Mouse (Mus musculus) midbrain, embryonic 13.5 days (tissue): ENCODE measurements around the gene Dynlt1b. TPM values are rescaled to one million over a fixed set of nuclear protein-coding genes. Genes with fewer than 3 reads are reported as not detected.
A peak's percentile ranks its signal among the peaks of the same experiment; 100 is the strongest.
"Not testable (repeated sequence)": the region's sequence is repeated elsewhere in the genome, so short reads cannot be mapped to it uniquely, and the experiment has no call there.

Experiments
- ATAC-seq: fragments of 200-750 bp; cut with Nextera tagmentation; 2 replicates; pipeline ENCODE4 v1.8.0; 2017; ENCODE audit warnings: mild to moderate bottlenecking, moderate TSS enrichment, moderate library complexity
- H3K27ac ChIP-seq: fragments of 300-500 bp; sonication (generic); 2 replicates; pipeline ENCODE4 v1.5.1; 2015; ENCODE audit warnings: inconsistent platforms, mild to moderate bottlenecking, moderate library complexity
- H3K27me3 ChIP-seq: fragments of 300-500 bp; sonication (generic); 2 replicates; pipeline ENCODE4 v1.6.1; 2015; ENCODE audit warnings: mild to moderate bottlenecking, inconsistent platforms
- H3K36me3 ChIP-seq: fragments of 300-500 bp; sonication (generic); 2 replicates; pipeline ENCODE4 v1.6.1; 2015; ENCODE audit warnings: mild to moderate bottlenecking, inconsistent platforms
- H3K4me1 ChIP-seq: fragments of 300-500 bp; sonication (generic); replicated peaks from 2 replicates; pipeline ENCODE4 v1.6.1; 2015; ENCODE audit warnings: inconsistent platforms
- H3K4me2 ChIP-seq: fragments of 300-500 bp; sonication (generic); replicated peaks from 2 replicates; pipeline ENCODE4 v1.6.1; 2015; ENCODE audit warnings: moderate library complexity, mild to moderate bottlenecking, inconsistent platforms
- H3K4me3 ChIP-seq: fragments of 300-500 bp; sonication (generic); replicated peaks from 2 replicates; pipeline ENCODE4 v1.5.1; 2015; ENCODE audit warnings: mild to moderate bottlenecking, inconsistent platforms
- H3K9ac ChIP-seq: fragments of 300-500 bp; sonication (generic); replicated peaks from 2 replicates; pipeline ENCODE4 v1.6.1; 2015; ENCODE audit warnings: mild to moderate bottlenecking, inconsistent platforms
- H3K9me3 ChIP-seq: fragments of 300-500 bp; sonication (generic); 2 replicates; pipeline ENCODE4 v1.6.1; 2016; ENCODE audit warnings: mild to moderate bottlenecking, inconsistent platforms
- WGBS: fragments of 180-500 bp; shearing (Covaris S2); methylation state at CpG from one replicate; pipeline ENCODE4 v1.1.7; 2015; 5-methylcytosine and 5-hydroxymethylcytosine counted together
- polyA plus RNA-seq: library from polyadenylated mRNA; unstranded; fragments of >200 nt; fragmentation: Nextera tagmentation; extraction: Ambion mirVana; gene quantifications from 2 replicates; pipeline ENCODE4 v1.2.1, GENCODE M21; 2015

Gene Dynlt1b
- polyA plus RNA-seq, 1 experiment from 2014 or later: 1,193 TPM

DNA sequence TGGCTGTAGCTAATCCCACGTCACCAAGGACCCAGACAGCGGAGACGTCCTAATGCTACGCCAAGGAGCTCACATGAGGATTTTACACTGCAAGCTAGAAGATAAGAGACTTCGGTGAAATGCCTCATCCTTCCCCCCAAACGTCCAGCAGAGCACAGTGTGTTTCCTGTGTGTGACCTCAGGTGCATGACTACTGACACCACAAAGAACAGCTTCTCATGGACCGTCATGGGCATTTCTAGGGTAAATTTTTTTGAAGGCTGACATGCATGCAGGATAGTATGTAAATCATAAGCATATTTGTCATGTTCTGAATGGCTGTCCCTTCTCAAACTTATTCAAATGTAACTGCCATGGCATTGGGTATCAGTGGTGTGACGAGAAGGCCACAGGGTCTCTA is 3.0 kb upstream of the Dynlt1b start:
- not testable (repeated sequence) for H3K27me3 ChIP-seq, H3K36me3 ChIP-seq, H3K4me1 ChIP-seq, H3K9me3 ChIP-seq, H3K9ac ChIP-seq, H3K4me2 ChIP-seq, H3K27ac ChIP-seq, ATAC-seq, H3K4me3 ChIP-seq
- WGBS: 84% methylated on average over 6 of the region's 8 CpGs

DNA sequence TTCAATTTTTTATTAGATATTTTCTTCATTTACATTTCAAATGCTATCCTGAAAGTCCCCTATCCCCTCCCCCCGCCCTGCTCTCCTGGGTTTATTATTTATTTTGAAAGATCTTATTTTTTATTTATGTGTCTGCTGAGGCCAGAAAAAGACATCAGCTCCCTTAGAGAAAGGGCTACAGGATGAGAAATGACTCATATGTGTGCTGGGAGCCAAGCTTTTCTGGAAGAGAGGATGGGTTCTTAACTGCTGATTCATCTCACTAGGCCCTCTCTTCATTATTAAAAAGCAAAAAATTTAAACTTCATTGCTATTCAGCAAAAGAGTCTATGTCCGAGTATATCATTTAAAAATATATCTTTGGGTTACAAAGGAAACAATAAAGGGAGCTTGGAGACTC is 986 bp upstream of the Dynlt1b start:
- H3K27ac ChIP-seq, H3K27me3 ChIP-seq, H3K9me3 ChIP-seq, H3K9ac ChIP-seq, ATAC-seq, H3K4me2 ChIP-seq, H3K4me3 ChIP-seq: not testable (repeated sequence)
- WGBS: 87% methylated on average over 2 of the region's 2 CpGs
- Histone ChIP-seq H3K4me1 (peaks cover 20% of the 10 kb centered on the region), H3K36me3 (peaks cover 15% of the 10 kb centered on the region)

DNA sequence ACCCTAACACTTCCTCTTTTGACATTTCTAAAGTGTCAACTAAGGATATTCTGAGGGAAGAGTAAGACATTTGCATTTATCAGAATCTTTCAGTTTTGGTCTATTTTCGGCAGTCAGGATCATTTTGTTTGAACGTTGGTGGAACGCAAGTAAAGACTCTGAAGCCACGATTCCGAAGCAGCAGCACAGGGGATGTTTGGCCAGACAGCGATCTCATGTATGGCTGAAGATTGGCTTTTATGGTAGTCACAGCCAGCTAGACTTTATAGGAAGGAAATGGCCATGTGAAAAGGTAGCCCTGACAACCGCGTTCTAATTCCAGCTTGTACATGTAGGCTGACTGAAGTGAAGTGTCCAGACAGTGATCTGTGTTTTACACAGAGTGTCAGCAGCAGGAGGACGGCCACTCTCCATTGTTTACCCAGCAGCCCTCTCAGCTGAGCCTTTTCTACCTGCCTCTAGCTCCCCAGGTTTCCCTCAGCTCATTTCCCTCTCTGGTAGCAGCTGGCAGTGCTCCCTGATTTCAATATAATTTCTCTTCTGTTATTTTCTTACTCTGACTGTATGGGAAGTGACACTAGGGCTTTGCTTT is 594 bp downstream of the Dynlt1b start:
- peak; percentile 46 for ATAC-seq
- H3K9me3 ChIP-seq, H3K27me3 ChIP-seq: not testable (repeated sequence)
- Histone ChIP-seq H3K4me3 (peak overlapping the region; percentile 39), H3K4me1 (peaks cover 20% of the 10 kb centered on the region), H3K36me3 (peaks cover 21% of the 10 kb centered on the region), H3K4me2 (peak overlapping the region; percentile 57), H3K27ac (peak overlapping the region; percentile 76), H3K9ac (peak overlapping the region; percentile 67)
- 10% methylated on average over 9 of the region's 9 CpGs for WGBS

DNA sequence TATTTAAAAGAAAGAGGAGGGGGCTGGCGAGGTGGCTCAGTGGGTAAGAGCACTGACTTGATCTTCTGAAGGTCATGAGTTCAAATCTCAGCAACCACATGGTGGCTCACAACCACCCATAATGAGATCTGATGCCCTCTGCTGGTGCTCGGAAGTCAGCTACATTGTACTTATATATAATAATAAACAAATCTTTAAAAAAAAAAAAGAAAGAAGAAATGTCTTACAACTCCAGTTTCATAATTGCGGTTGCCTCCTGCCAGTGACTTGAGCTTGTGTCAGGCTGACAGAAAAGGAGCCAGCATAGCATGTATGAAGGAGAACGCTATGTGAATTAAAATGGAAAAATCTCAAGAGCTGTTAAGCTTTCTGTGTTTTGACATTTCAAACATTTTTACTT is 2.5 kb downstream of the Dynlt1b start:
- Histone ChIP-seq H3K36me3 (peaks cover 27% of the 10 kb centered on the region), H3K4me1 (peaks cover 20% of the 10 kb centered on the region)
- H3K27ac ChIP-seq, H3K9ac ChIP-seq, H3K4me3 ChIP-seq, H3K27me3 ChIP-seq, H3K4me2 ChIP-seq, H3K9me3 ChIP-seq, ATAC-seq: not testable (repeated sequence)
- 94% methylated on average over 3 of the region's 4 CpGs for WGBS

DNA sequence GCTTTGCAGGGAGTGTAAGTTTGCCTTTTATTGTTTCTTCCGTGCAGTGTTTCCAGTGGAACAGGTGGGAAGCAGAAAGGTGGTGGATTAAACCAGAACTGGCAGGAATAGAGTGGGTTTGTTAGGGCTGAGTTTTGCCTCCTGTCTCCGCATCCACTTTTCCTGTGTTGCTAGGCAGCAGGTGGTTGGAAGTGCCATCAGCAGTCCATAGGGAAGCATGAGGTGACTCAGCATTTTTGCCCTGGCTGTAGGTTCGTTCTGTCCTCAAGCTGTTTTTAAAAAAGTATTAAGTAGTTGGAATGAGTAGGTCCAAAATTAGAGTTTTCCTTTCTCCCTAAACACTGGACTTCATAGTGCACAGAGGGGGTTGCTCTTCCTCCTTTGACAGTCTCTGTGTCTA is 3.8 kb downstream of the Dynlt1b start:
- H3K4me2 ChIP-seq, H3K27me3 ChIP-seq, H3K9ac ChIP-seq, H3K4me3 ChIP-seq, H3K27ac ChIP-seq, H3K9me3 ChIP-seq, ATAC-seq: not testable (repeated sequence)
- peaks cover 32% of the 10 kb centered on the region for H3K36me3 ChIP-seq
- H3K4me1 ChIP-seq: peaks cover 20% of the 10 kb centered on the region
- WGBS: 86% methylated on average over 3 of the region's 3 CpGs

DNA sequence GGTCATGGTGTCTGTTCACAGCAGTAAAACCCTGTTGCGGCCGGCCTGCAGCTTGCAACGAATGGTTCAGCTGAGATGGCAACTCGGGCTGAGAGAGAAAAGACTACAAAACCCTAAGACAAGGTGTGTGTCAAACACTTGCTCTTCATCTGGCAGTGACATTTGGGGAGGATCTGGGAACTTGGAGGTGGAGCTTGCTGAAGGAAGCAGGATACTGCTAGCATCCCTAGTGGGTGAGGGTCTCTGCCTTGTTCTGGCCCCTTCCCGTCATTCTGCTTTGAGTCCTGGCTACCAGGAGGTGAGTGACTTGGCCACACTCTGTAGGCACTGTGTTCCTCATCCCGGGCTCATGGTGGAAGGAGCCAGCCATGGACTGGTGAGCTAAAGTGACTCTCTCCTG is 8.2 kb downstream of the Dynlt1b start:
- 84% methylated on average over 6 of the region's 6 CpGs for WGBS
- not testable (repeated sequence) for H3K4me3 ChIP-seq, H3K27ac ChIP-seq, ATAC-seq, H3K4me2 ChIP-seq, H3K9ac ChIP-seq, H3K9me3 ChIP-seq, H3K27me3 ChIP-seq
- Histone ChIP-seq H3K36me3 (peaks cover 46% of the 10 kb centered on the region), H3K4me1 (peaks cover 10% of the 10 kb centered on the region)

DNA sequence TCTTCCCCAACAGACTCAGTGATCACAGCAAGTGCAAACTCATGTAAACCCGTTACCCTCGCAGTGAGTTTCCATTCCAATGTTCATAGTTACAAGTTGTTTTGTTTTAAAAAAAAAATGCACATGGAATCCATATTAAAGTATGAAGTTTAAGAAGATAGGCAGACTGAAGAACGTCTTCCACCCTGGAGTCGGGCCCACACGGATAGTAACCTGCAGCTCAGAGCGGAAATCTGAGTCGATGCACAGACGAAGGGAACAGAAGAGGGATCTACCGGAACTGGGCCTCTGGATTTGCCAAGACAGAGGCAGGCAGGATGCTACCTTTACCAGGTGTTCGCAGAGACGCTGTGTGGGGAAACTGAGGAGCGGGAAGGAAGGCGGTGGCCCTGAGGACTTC is 10.0 kb downstream of the Dynlt1b start:
- 96% methylated on average over 11 of the region's 13 CpGs for whole genome bisulfite sequencing
- not testable (repeated sequence) for H3K9ac ChIP-seq, H3K4me3 ChIP-seq, ATAC-seq, H3K9me3 ChIP-seq, H3K27ac ChIP-seq, H3K27me3 ChIP-seq, H3K4me2 ChIP-seq, H3K4me1 ChIP-seq
- H3K36me3 ChIP-seq: peaks cover 33% of the 10 kb centered on the region

DNA sequence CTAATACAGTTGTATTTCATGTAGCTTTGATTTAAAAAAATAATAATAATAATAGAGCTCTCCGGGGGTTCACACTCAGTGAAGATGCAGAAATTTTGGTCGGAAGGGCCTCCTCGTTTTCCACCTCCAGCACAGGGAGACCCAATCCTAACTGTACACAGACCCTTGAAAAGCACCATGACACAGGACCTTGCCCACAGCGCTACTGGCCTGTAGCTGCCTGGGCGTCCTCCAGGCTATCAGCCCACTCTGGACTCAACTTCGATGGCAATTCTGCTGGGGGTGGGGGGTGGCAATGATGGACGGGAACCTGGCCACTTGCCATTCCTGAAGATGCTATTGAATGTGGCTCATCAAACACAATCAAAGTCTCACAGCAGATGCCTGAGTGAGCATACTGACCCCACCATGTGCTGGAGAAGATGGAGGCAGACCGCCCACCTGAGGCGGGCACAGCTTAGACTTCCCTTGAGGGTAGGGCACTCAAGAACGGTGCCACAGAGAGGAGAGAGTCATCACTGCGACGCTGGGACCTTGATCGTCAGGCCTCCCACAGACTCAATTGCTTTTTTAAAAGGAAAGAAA is 10.7 kb downstream of the Dynlt1b start:
- peaks cover 33% of the 10 kb centered on the region for H3K36me3 ChIP-seq
- 91% methylated on average over 13 of the region's 13 CpGs for WGBS
- H3K4me3 ChIP-seq, H3K9ac ChIP-seq, ATAC-seq, H3K9me3 ChIP-seq, H3K27me3 ChIP-seq, H3K4me1 ChIP-seq, H3K4me2 ChIP-seq, H3K27ac ChIP-seq: not testable (repeated sequence)

DNA sequence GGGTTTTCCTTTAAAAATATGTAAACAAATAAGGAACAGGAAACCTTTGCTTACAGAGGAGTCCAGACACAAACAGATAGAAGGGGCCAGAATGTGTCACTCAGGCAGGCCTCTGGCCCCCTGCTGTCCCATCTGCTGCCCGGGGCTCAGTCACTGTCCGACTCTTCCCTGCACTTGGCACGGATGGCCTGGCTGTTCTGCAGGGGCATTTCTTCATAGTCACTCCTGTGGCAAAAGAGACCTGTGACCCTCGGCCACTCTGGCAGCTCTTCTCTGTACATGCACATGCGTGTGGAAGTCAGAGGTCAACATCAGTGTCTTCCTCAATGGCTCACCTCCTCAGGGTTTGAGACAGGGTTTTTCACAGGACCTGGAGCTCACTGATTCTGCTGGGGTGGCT is 11.3 kb downstream of the Dynlt1b start:
- not testable (repeated sequence) for H3K4me1 ChIP-seq, H3K4me2 ChIP-seq, H3K4me3 ChIP-seq, H3K9ac ChIP-seq, H3K9me3 ChIP-seq, ATAC-seq, H3K27me3 ChIP-seq, H3K27ac ChIP-seq
- WGBS: 92% methylated on average over 5 of the region's 5 CpGs
- H3K36me3 ChIP-seq: peaks cover 33% of the 10 kb centered on the region

DNA sequence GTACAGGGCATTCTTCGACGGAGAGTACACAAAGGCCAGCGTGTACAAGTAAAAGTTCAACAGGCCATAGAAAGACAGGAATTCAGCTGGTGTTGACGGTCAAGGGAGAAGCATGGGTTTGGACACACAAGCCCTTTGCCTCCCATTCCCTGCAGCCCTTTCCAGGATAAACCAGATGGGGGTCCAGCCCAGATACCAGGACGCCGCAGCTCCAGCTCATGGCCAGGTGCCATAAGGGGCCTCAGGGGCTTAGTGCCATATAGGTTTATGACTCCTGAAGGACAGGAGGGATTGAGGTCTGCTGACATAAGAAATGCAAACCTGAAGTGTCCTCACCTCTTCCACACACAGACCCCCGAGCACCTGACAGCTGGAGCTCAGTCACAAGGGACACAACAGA is 12.6 kb downstream of the Dynlt1b start:
- not testable (repeated sequence) for H3K4me2 ChIP-seq

DNA sequence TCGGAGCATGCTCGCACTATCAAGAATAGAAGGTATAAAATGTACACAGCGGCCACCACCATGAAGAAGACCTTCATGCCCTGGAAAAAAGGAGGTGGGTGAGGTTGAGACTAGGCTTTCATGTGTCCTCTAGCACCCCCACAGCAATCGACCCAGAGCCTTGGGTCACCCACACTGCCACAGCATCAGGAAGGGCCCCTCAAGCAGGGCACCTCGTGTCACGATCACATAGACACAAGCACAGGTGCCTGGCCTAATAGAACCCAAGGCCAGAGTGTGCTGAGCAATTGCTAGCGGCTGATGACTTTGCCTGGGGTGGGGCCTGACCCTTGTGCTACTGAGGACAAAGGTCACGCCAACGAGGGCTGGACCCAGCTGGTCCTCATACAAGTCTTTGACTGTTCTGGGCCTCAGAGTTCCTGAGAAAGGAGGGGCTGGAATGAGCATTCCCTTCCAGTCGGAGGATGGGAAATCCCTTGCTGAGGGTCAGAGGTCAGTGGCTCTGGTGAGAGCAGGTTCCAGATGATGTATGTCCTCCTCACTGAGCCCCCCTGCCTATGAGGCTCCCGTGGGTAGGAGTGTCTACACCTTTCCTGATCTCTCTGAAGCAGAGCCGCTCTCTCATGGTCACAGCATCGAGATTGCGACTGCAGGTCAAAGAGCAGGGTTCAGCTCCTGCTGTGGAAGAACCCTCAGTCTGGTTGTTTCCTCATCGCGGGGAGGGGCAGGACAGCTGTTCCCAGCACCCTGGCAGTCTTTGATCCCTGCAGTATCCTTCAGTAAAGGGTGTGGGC is 16.1 kb downstream of the Dynlt1b start:
- WGBS: 67% methylated on average over 11 of the region's 16 CpGs
- 0 out of 2 replicates have a peak, but pooled peaks have one; percentile 8 for ATAC-seq
- H3K4me2 ChIP-seq, H3K4me1 ChIP-seq, H3K9me3 ChIP-seq, H3K4me3 ChIP-seq, H3K27ac ChIP-seq, H3K9ac ChIP-seq, H3K27me3 ChIP-seq: not testable (repeated sequence)
- H3K36me3 ChIP-seq: peaks cover 16% of the 10 kb centered on the region

More for the DNA sequence above, 12.6 kb downstream of the Dynlt1b start:
- H3K27ac ChIP-seq, H3K4me3 ChIP-seq, H3K9me3 ChIP-seq, H3K4me1 ChIP-seq, H3K9ac ChIP-seq, H3K27me3 ChIP-seq, ATAC-seq: not testable (repeated sequence)
- H3K36me3 ChIP-seq: peaks cover 27% of the 10 kb centered on the region
- 94% methylated on average over 7 of the region's 7 CpGs for WGBS

DNA sequence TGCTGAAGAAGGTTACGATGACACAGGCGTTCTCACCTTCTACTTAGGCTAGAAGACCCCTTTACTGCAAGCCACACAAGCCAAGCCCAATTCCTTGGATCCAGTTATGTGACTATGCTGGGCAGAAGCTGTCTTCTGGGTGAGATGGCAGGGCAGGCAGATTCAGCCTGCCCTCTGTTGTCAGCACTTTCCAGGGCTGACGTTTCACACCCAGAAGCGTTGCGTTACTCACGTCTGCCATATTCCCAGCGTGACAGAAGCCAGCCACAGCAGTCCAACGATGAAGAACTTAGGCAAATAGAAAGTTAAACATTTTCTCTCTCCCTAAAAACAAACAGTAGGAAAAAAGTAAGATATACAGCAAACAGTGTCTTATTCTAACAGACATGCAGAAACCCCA is 18.4 kb downstream of the Dynlt1b start:
- H3K9ac ChIP-seq, H3K27me3 ChIP-seq, H3K4me1 ChIP-seq, H3K27ac ChIP-seq, H3K4me3 ChIP-seq, H3K4me2 ChIP-seq, ATAC-seq, H3K9me3 ChIP-seq, H3K36me3 ChIP-seq: not testable (repeated sequence)
- WGBS: 94% methylated on average over 8 of the region's 8 CpGs
